Mouse (Mus musculus) lung, postnatal 10 days (tissue): Measurements from ENCODE around the gene Acsbg2.
"Not testable (repeated sequence)": the region's sequence is repeated elsewhere in the genome, so short reads cannot be mapped to it uniquely, and the experiment has no call there.

ENCODE experiments used
- DNase-seq: peaks from one replicate; pipeline ENCODE4 v3.0.0; 2021

The Acsbg2 gene

DNA sequence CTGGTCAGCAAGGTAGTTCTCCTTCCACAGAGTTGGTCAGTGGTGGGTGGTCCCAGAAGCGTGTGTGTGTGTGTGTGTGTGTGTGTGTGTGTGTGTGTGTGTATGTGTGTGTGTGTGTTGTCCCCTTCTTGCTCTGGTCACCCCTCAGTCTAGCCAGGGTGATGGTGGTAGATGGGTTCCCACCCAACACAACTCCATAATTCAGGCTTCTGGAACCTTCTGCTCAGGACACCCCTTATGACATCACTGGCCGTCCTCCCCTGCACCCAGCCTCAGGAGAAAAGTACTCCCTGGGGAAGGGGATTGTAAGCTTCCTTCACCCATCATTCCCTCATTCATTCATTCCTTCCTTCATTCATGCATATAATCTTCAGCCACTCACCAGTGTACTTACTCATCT is at the start of gene Acsbg2:
Gene Acsbg2, minus strand, starts transcription at position 211 of the 400 bp plus-strand sequence.
- no peak for DNase-seq

DNA sequence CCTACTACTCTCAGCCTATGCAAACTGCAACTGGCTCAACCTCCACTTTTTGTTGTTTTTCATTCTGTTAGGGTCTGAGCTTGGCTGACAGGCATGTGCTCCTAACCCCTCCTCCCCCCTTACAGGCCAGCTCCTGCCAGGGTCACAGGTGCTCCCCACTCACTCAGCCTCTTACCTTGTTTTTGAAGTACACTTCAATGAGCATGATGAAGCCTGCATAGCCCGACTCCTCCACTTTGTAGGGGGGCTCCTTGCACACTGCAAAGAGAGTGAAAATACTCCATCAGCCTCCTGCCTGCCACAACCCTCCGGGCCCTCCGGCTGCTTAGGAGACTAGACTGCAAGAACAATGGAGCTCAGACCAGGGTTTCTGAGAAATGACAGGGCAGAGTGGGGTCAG is 45.5 kb upstream of the Acsbg2 start:
- peak; percentile 31 for DNase-seq

DNA sequence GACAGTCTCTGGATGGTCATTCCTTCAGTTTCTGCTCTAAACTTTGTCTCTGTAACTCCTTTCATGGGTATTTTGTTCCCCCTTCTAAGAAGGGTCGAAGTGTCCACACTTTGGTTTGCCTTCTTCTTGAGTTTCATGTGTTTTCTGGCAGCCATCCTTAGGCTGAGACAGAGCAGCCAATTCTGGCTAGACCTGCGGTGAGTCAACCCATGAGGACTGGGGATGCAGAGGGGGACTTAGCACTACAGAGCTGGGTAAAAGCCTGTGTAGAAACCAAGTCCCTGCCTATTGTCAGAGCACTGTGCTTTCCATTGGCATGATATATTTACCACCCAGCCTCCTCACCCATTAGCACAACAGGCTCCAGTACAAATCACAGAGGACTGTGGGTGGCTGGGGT is 42.9 kb upstream of the Acsbg2 start:
- no peak for DNase-seq

DNA sequence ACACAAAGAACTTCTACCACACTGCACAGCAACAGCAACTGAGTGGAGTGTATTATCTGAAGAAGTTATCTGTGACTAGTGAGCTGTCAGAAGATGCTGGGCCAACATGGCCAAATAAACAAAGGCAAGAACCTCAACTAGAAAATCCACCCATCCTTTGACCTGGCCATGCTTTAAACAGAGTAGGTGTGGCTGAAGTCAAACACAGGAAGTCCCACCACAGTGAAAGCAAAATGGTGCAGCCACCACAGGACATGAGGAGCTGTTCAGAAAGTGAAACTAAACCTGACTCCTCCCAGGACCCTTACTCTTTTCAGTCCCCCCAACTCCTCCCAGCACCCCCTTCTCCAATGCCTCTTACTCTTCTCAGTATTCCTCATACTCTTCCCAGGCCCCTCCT is 39.2 kb upstream of the Acsbg2 start:
- no peak for DNase-seq

DNA sequence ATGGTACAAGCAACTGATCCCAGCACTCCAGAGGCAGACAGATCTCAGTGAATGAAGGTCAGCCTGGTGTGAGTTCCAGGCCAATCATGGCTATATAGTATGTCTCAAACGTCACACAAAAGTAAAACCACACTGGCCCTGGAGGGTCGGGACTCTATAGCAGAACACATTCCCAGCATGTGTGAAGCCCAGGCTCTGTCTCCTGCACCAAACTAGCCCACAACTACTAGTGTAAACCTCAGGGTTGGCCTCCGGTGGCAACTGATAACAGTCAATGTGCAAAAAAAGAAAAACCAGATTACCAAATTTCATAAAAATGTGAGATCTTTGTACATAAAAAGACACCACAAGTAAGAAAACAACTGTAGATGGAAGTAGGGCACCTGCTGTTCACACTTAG is 38.8 kb upstream of the Acsbg2 start:
- DNase-seq: no peak

DNA sequence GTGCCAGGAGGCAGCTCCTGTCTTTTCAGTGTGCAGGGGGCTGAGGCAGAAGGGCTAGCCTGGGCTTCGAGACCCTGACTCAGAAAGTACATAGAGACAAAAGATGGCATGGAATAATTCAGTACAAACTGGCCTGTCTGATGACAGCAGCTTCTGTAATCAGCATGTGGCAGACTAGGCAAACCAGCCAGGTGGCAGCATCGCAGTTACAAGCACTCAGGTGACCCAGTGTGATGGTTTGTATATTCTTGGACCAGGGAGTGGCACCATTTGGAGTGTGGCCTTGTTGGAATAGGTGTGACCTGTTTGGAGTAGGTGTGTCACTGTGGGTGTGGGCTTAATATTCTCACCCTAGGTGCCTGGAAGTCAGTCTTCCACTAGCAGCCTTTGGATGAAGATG is 35.5 kb upstream of the Acsbg2 start:
- DNase-seq: not testable (repeated sequence)

DNA sequence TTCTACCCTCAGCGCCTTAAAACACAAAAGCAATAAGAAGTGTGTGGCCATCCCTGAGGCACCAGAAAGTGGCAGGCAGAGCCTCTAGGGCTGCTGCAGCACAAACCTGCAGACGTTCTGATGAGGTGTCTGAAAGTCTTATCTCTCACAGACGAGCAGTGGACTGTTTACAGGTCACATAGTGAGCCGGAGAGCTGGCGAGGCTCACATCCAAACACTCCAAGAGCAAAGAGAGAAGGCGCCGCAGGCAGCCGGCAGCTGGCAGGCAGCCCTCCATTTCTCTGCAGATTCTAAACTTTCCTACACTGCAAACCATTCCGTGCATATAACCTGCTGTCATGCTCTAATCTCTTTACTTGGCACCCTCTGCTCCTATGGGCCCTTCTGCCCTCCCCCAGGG is 33.6 kb upstream of the Acsbg2 start:
- DNase-seq: peak; percentile 41

DNA sequence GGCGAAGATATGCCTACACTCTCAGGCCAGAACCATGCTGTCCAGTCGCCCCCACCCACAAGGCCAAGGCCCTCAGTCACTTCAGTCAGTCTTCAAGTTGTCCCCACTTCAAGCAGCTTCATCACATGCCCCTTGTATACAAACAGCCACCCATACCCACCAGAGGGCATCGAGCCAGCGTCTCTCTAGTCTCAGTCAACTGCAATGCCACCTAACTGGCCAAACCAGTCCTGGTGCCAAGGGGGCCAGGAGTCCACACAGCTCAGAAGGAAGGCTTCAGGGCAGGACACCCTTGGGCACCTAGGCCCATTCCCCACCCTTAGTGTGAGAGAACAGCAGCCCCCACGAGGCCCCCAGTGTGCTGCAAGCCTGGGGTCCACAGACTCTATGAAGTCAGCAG is 32.8 kb upstream of the Acsbg2 start:
- peak; percentile 87 for DNase-seq

DNA sequence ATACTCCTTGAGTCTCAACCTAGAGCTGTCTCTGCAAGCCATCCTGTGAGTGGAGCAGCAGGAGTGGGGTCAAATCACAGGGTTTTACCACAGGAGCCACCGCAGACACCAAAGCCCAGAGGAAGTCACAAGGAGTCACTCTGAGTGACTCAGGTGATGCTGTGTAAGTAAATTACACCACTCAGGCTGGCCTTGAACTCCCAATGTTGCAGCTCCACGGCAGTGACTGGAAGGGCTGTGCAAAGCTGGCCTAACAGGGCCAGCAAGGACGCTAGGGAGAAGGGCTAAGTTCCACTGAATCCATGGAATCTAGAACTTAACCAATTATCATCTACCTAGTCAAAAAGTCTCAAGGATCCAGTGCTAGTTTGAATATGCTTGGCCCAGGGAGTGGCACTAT is 31.9 kb upstream of the Acsbg2 start:
- no peak for DNase-seq

DNA sequence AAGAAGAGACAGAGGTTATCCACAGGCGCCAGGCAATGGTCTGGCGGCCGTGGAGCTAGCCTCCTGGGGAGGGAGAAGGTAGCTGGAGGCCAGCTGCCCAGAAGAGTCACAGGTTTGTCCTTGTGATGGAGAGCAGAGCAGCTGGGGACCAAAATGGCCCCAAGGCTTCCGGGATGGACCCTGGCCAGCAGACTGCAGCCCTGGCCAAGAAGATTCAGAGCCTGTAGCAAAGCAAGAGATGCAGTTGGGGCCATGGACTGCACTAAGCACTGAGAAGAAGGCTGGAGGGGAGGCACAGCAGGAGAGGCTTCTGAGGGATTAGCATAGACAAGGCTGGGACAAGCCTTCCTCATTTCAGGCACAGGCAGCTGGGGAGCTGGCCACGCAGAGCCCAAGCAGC is 28.5 kb upstream of the Acsbg2 start:
- no peak for DNase-seq

DNA sequence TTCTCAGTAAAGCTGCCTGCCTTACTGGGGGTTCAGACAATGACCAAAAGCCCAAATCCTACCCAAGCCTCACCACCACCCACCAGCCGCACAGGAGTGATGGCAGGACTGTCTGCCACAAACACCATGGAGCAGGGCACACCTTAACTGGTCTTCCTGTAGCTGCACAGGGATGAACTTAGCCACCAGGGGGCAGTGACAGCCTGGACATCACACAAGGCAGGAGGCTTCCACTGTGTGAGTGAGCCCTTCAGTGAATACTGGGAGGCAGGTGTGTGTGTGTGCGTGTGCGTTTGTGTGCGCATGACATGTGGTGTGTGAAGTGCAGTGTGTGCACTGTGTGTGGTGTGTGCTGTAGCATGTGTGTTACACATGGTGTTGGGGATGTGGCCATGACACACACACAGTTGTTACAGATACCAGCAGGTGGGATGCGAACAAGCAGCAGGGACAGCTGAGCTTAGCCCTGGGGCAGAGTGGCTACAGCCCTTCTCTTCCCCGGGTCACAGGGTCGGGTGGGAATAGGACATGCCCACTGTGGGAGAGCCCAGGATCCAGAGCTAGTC is 23.5 kb upstream of the Acsbg2 start:
- DNase-seq: peak; percentile 89

DNA sequence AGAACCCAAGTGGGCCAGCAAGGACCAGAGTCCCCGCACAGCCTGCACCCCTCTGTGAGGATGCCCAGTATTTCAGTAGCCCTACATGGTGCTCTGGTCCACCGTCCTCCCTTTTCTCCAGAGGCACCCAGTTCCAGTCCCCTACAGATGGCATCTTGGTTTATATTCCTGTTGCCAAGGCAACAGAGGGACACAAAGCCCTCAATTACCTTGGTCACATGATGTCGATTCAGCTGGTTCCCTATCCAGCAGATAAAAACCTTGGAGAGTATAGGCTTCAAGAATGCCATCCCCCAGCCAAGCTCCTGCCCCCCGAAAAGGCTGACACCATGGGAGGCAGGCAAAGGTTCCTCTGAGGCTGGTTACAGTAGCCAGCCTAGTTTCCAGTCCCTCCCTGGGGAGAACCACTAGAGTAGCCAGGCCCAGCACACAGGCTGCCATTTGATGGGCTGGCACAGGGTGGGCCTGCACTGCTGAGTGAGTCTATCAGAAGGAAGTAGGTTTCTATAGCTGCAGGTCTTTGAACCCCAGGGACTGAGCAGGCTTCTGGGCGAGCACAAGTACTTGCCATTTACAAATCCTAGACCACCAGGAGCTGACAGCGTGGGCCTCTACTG is 22.4 kb upstream of the Acsbg2 start:
- DNase-seq: no peak

DNA sequence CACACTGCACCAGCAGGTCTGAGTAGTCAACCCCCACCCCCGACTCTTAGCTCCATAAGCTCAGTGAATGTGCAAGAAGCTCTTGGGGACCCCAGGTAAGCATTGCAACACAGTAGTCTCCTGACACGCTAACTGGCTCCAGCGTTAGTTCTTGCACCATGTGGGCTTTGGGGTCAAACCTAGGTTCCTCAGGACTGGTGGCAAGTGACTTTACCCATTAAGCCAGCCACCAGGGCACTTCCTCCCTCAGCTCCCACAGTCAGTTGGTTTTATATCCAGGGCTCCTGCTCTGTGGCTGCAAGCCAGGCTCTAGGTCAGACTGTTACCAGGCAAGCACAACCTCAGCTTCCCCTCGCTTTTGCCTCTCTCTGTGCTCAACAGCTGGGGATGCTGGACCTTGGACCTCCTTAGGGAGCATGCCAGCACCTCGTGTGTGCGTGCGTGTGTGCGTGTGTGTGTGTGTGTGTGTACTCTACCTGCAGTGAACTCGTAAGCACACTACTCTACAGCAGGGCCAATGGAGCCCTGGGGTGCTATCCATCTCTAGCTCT is 21.2 kb upstream of the Acsbg2 start:
- no peak for DNase-seq

DNA sequence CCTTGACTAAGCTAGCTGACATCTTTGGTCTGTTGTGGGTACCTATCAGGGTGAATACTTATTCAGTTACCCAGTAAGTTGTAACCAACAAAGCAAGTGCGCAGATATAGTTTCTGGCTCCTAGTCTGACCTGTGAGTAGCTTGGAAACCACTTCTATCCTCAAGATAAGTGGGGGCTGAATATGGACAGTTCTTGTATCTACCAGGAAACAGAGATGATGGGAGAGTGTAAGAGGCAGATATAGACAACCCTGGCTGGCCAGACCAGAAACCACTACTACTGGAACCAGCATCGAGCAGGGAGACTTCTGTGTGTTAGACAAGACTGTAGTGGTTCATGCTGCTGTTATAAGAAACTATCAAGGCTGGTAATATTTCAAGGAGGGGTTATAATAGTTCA is 15.8 kb upstream of the Acsbg2 start:
- DNase-seq: no peak

DNA sequence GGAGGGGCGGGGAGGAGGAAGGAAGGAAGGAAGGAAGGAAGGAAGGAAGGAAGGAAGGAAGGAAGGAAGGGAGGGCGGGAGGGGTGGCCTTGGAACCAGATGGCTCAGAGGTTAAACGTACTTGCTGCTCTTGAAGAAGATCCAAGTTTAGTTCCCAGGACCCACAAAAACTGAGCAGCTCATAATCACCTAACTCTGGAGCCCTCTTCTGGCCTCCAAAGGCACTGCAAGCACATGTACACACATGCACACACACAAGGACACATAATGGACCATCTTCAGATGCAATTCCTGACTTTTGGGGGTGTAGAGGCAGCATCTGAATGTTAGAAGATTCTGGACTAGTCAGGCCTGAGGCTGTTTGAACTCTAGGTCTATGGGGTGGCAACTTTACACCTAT is 13.8 kb upstream of the Acsbg2 start:
- DNase-seq: no peak

DNA sequence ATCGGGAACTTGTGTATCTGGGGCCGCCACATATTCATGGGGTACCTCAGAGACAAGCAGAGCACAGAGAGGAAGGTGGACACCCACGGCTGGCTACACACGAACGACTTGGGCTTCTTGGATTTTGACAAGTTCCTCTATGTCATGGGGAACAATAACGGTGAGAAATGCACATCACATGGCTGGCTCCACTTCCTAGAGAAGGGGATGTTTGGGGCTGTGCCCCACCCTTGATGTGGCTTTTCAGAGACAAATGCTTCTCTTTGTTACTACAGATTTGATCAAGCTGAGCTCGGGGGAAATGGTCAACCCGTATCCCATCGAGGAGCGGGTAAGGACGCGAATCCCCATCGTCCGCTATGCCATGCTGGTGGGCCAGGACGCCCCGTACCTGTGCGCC is 10.6 kb upstream of the Acsbg2 start:
- no peak for DNase-seq

DNA sequence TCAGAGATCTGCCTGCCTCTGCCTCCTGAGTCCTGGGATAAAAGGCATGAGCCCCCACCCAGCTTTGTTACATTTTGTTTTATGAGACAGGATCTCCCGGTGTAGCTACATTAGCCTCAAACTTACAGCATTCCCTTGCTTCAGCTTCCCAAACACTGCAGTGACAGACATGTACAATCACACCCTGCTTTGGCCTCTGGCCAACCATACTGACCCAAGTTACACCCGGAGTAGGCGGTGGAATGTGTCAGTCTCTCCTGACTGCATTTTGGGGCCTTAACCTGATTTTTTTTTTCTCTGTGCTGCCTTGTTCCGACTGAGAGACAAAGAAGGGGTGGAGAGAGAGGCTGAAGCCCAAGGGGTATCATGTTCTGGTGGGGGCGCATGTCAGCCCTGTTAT is 10.1 kb upstream of the Acsbg2 start:
- DNase-seq: peak; percentile 68

DNA sequence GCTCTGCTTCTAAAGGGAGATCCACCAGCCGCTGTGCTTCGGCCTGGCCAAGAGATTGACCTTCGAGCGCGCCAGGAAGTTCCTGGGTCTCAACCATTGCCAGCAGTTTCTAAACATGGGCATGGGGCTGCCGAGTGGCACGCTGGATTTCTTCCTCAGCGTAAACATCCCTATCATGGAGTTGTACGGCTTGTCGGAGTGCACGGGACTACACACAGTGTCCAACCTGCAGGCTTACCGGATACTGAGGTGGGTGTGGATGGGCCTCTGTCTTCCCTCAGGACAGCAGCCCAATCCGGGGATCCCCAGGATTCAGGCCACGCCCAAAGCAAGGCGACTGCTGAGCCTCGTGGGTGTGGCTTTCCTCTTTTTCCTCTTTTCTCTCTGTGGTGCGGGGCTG is 9.4 kb upstream of the Acsbg2 start:
- peak; percentile 71 for DNase-seq

DNA sequence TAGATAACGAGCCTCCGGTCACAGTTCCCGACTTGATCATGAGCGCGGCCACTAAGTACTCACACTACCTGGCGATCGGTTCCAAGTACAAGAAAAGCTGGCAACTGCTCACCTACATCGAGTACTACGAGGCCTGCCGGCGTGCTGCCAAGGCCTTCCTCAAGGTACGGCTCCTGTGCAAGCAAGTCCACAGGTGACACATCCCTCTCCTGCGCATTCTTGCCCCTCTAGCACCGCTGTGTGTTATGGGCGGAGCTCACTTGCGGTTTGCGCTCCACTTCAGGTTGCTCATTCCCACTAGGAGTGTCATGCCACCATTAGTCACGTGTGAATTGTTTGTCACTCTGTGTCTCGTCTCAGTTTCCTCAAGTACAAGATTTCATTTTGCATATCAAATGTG is 3.2 kb upstream of the Acsbg2 start:
- peak; percentile 31 for DNase-seq

DNA sequence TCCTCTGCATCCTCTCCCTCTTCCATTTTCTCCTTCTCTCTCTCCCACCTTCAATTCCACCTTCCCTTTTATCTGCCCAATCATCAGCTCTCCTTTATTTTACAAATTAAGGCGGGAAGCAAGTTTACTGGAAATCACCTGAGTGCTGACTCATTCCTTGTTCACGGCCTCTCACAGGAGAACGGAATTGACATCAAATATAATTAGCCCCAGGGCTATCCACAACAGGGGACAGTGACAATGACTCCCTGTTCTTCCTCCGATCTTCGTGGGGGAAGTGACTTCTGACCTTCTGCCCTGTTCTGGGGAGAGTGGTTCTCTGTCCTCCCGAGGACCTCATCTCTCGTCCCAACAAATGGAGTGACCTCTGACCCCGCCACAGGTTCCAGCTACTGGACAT is 2.7 kb upstream of the Acsbg2 start:
- DNase-seq: no peak

DNA sequence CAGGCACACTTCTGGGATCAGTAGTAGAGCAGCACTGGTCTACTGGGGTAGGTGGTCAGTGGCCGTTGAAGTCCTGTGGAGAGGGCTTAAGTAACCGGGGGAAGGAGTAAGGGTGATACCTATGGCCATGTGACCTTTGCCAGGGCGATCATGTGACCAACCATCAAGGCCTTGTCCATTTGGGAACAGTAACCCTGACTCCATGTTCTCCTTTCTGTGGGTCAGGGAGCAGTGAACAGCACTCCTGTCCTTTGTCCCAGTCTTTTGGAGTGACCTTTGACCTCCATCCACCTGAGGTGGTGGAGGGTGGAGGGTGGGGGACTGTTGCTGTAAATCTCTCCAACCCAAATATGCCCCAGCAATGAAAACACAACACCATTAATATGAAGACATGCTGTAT is 2.2 kb upstream of the Acsbg2 start:
- DNase-seq: no peak

DNA sequence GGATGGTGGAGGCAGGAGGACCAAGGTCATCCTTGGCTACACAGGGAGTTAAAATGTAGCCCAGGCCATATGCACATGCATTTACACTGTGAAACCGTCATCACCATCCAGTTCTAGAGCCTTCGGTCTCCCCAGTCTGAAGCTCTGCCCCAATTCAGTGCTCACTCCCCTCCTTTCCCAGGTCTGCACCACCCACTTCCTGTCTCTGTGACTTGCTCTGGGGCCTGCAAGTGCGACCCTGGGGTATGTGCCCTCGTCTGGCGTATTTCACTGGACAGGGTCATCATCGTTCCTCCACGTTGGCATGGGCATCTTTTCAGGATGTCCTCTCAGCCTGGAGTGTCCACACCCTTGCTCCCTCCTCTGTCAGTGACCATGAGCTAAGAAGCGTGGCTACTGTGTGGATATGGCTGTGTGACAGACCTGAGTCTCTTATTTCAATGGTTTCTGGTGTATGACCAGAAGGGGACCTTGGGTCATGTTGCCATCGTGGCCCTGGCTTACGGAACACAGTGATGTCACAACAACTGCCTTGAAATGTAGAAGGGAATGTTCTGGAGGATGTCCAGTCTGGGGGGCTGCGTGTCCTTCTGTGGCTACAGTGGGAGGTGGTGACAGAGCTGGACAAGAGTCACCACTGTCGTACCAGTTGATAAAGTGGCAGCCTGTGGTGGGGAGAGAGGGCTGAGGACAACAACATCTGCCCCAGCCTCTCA is 847 bp upstream of the Acsbg2 start, which contains the start of gene 1700061G19Rik:
Gene 1700061G19Rik, plus strand, starts transcription at position 542 of the 716 bp plus-strand sequence.
- no peak for DNase-seq

DNA sequence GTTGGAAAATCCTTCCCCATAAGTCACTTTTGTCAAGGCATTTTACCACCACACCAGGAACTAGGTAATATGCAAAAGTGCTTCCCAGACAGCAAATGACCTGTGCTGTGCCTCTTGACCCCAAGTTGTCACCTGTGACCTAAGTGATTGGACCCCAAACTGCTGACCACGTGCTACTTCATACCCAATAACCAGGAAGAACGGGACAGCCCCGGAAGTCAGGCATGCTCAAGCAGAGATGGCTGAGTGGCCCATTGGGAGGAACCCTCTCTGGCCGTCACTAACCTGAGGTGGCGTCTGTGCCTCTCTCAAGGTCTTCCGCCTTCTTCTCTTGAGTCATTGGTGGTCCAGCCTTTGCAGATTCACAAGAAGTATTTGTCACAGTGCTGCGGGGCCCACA is 1.7 kb downstream of the Acsbg2 start:
- DNase-seq: no peak

DNA sequence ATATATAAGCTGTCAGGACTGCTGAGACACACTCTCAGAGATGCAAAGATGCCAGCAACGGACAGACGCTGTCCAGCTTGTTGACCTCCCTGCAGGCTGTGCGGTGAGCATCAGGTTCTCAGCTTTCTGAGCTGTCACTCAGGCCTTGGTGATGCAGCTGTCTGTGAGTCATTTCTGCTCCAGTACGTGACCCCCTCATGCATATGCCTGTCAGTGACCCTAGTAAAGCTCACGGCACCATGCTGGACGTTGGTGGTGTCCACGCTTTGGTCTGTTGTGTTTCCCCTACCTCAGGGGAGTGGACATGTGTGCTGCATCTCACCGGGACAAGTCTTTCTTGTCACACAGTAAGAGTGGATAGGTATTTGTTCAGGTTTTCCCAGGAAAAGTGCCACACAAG is 2.5 kb downstream of the Acsbg2 start:
- DNase-seq: no peak
